Mouse (Mus musculus) forebrain, embryonic 14.5 days (tissue): ENCODE data around the gene Palm. TPM values are rescaled to one million over a fixed set of nuclear protein-coding genes. Genes with fewer than 3 reads are reported as not detected.

Source experiments
- ATAC-seq: fragments of 200-750 bp; cut with Nextera tagmentation; 2 replicates; pipeline ENCODE4 v1.8.0; 2017; ENCODE audit warnings: mild to moderate bottlenecking, moderate library complexity
- DNase-seq: peaks from one replicate; pipeline ENCODE4 v3.0.0-alpha.2; 2015; ENCODE audit warnings: low spot score
- H3K27ac ChIP-seq: fragments of 300-500 bp; sonication (generic); 2 replicates; pipeline ENCODE4 v1.5.1; 2014; ENCODE audit warnings: low read depth, mild to moderate bottlenecking, control low read depth, low read length, moderate library complexity
- H3K27me3 ChIP-seq: fragments of 300-500 bp; sonication (generic); replicated peaks from 2 replicates; pipeline ENCODE4 v1.6.1; 2014; ENCODE audit warnings: low read length, control low read depth, mixed read lengths; ENCODE audit not compliant: control insufficient read depth, insufficient read depth
- H3K36me3 ChIP-seq: fragments of 300-500 bp; sonication (generic); 2 replicates; pipeline ENCODE4 v1.6.1; 2014; ENCODE audit warnings: low read length, control low read depth; ENCODE audit not compliant: control insufficient read depth, insufficient read depth
- H3K4me1 ChIP-seq: fragments of 300-500 bp; sonication (generic); 2 replicates; pipeline ENCODE4 v1.6.1; 2014; ENCODE audit warnings: antibody characterized with exemption, low read length, control low read depth; ENCODE audit not compliant: control insufficient read depth, insufficient read depth
- H3K4me2 ChIP-seq: fragments of 300-500 bp; sonication (generic); 2 replicates; pipeline ENCODE4 v1.6.1; 2014; ENCODE audit warnings: mild to moderate bottlenecking, control low read depth, low read length
- H3K4me3 ChIP-seq: fragments of 300-500 bp; sonication (generic); 2 replicates; pipeline ENCODE4 v1.5.1; 2014; ENCODE audit warnings: low read depth, low read length, control low read depth
- H3K9ac ChIP-seq: fragments of 300-500 bp; sonication (generic); 2 replicates; pipeline ENCODE4 v1.6.1; 2014; ENCODE audit warnings: mild to moderate bottlenecking, low read length, control low read depth, moderate library complexity
- H3K9me3 ChIP-seq: fragments of 300-500 bp; sonication (generic); replicated peaks from 2 replicates; pipeline ENCODE4 v1.6.1; 2016; ENCODE audit warnings: low read length, control low read depth, mixed read lengths; ENCODE audit not compliant: control insufficient read depth
- WGBS: fragments of 180-500 bp; shearing (Covaris S2); extraction: QIAGEN DNeasy Blood & Tissue Kit; methylation state at CpG from one replicate; pipeline ENCODE4 v1.1.7; 2014; 5-methylcytosine and 5-hydroxymethylcytosine counted together
- polyA plus RNA-seq: library from polyadenylated mRNA; unstranded; fragments of >200 nt; fragmentation: Nextera tagmentation; extraction: Ambion mirVana; gene quantifications from 2 replicates; pipeline ENCODE4 v1.2.1, GENCODE M21; 2014

The Palm gene
- polyA plus RNA-seq, 1 experiment from 2014 or later: 182 TPM

- 0 out of 2 replicates have a peak, but pooled peaks cover 3% of the 10 kb centered on the region for H3K36me3 ChIP-seq
- DNase-seq: no peak
- H3K27me3 ChIP-seq: no peaks in the 10 kb centered on the region
- H3K4me1 ChIP-seq: peaks cover 31% of the 10 kb centered on the region
- no peak for ATAC-seq
- no peak overlapping the region for H3K4me2 ChIP-seq
- H3K27ac ChIP-seq: no peak overlapping the region
- 85% methylated on average over 11 of the region's 11 CpGs for WGBS
- no peaks in the 10 kb centered on the region for H3K9me3 ChIP-seq
- no peak overlapping the region for H3K9ac ChIP-seq
- H3K4me3 ChIP-seq: no peak overlapping the region
These were observed 7.1 kb downstream of the Palm start for GRCm38 (mm10) chr10:79800508-79800907.

GRCm38 (mm10) chr10:79801837-79802236, 8.5 kb downstream of the Palm start:
- Histone ChIP-seq H3K4me3 (no peak overlapping the region), H3K36me3 (peaks cover 5% of the 10 kb centered on the region; the same call in 1 of the 2 replicates), H3K9ac (peak overlapping the region; percentile 35; the same call in 1 of the 2 replicates), H3K9me3 (no peaks in the 10 kb centered on the region), H3K27me3 (no peaks in the 10 kb centered on the region), H3K27ac (peak overlapping the region; percentile 92), H3K4me1 (peaks cover 31% of the 10 kb centered on the region), H3K4me2 (peak overlapping the region; percentile 8; the same call in 1 of the 2 replicates)
- WGBS: 33% methylated on average over 3 of the region's 3 CpGs
- no peak for DNase-seq
- no peak for ATAC-seq

- peak overlapping the region; percentile 8; the same call in 1 of the 2 replicates for H3K4me2 ChIP-seq
These were observed 9.1 kb downstream of the Palm start for GRCm38 (mm10) chr10:79802331-79802971.

GRCm38 (mm10) chr10:79803716-79804323, 10.4 kb downstream of the Palm start:
- ATAC-seq (peak; percentile 96), DNase-seq (peak; percentile 95)
- Histone ChIP-seq H3K9me3 (no peaks in the 10 kb centered on the region), H3K27ac (peak overlapping the region; percentile 92), H3K4me2 (peak overlapping the region; percentile 65), H3K4me3 (peak overlapping the region; percentile 22), H3K36me3 (peaks cover 25% of the 10 kb centered on the region), H3K27me3 (no peaks in the 10 kb centered on the region), H3K4me1 (peaks cover 28% of the 10 kb centered on the region), H3K9ac (peak overlapping the region; percentile 49)
- WGBS: 2% methylated on average over 29 of the region's 29 CpGs

More at GRCm38 (mm10) chr10:79802331-79802971, 9.1 kb downstream of the Palm start:
- Histone ChIP-seq H3K4me3 (no peak overlapping the region), H3K27ac (peak overlapping the region; percentile 92), H3K36me3 (peaks cover 11% of the 10 kb centered on the region; the same call in 1 of the 2 replicates), H3K9ac (peak overlapping the region; percentile 37), H3K9me3 (no peaks in the 10 kb centered on the region), H3K4me1 (peaks cover 28% of the 10 kb centered on the region), H3K27me3 (no peaks in the 10 kb centered on the region)
- 34% methylated on average over 11 of the region's 11 CpGs for WGBS
- ATAC-seq (no peak), DNase-seq (no peak)

- 89% methylated on average over 11 of the region's 11 CpGs for WGBS
- Histone ChIP-seq H3K4me2 (no peak overlapping the region), H3K9ac (no peak overlapping the region), H3K27ac (no peak overlapping the region), H3K27me3 (no peaks in the 10 kb centered on the region), H3K36me3 (peaks cover 37% of the 10 kb centered on the region), H3K4me1 (peaks cover 28% of the 10 kb centered on the region), H3K9me3 (no peaks in the 10 kb centered on the region), H3K4me3 (no peak overlapping the region)
- DNase-seq (no peak), ATAC-seq (no peak)
These were observed 12.3 kb downstream of the Palm start for GRCm38 (mm10) chr10:79805636-79806035.

- H3K27ac ChIP-seq: no peak overlapping the region
These were observed 13.0 kb downstream of the Palm start for GRCm38 (mm10) chr10:79806331-79806730.

GRCm38 (mm10) chr10:79806972-79807371, 13.6 kb downstream of the Palm start:
- H3K9me3 ChIP-seq: no peaks in the 10 kb centered on the region
- no peak overlapping the region for H3K9ac ChIP-seq
- WGBS: 84% methylated on average over 10 of the region's 10 CpGs
- H3K27me3 ChIP-seq: no peaks in the 10 kb centered on the region
- no peak overlapping the region for H3K27ac ChIP-seq
- H3K4me3 ChIP-seq: no peak overlapping the region
- H3K36me3 ChIP-seq: peaks cover 48% of the 10 kb centered on the region
- no peak for ATAC-seq
- DNase-seq: no peak
- peaks cover 26% of the 10 kb centered on the region for H3K4me1 ChIP-seq
- H3K4me2 ChIP-seq: no peak overlapping the region

More at GRCm38 (mm10) chr10:79806331-79806730, 13.0 kb downstream of the Palm start:
- ATAC-seq (no peak), DNase-seq (no peak)
- H3K4me1 ChIP-seq: peaks cover 28% of the 10 kb centered on the region
- WGBS: 87% methylated on average over 9 of the region's 9 CpGs
- no peak overlapping the region for H3K4me3 ChIP-seq
- H3K9me3 ChIP-seq: no peaks in the 10 kb centered on the region
- H3K36me3 ChIP-seq: peaks cover 41% of the 10 kb centered on the region
- H3K9ac ChIP-seq: no peak overlapping the region
- no peak overlapping the region for H3K4me2 ChIP-seq
- no peaks in the 10 kb centered on the region for H3K27me3 ChIP-seq

- Histone ChIP-seq H3K4me1 (peaks cover 17% of the 10 kb centered on the region), H3K27me3 (no peaks in the 10 kb centered on the region), H3K4me2 (no peak overlapping the region), H3K27ac (peak overlapping the region; percentile 48; the same call in 1 of the 2 replicates), H3K9me3 (no peaks in the 10 kb centered on the region), H3K4me3 (no peak overlapping the region), H3K9ac (no peak overlapping the region), H3K36me3 (peaks cover 55% of the 10 kb centered on the region)
- ATAC-seq (no peak), DNase-seq (no peak)
- 68% methylated on average over 11 of the region's 11 CpGs for WGBS
These were observed 14.5 kb downstream of the Palm start for GRCm38 (mm10) chr10:79807826-79808225.

- Histone ChIP-seq H3K9ac (no peak overlapping the region), H3K27ac (no peak overlapping the region), H3K9me3 (no peaks in the 10 kb centered on the region), H3K4me1 (peaks cover 9% of the 10 kb centered on the region), H3K4me3 (no peak overlapping the region), H3K27me3 (no peaks in the 10 kb centered on the region), H3K4me2 (no peak overlapping the region), H3K36me3 (peaks cover 60% of the 10 kb centered on the region)
- 90% methylated on average over 11 of the region's 11 CpGs for WGBS
- DNase-seq (no peak), ATAC-seq (no peak)
These were observed 15.4 kb downstream of the Palm start for GRCm38 (mm10) chr10:79808728-79809127.
